Mouse (Mus musculus) heart, postnatal 36 days (tissue): ENCODE measurements at regions not wholly inside any gene's neighbourhood (a gene's known extent, or its start where the extent isn't known, plus 50 kb on each side); places are given as distances from the start of the nearest gene placed in this dataset.

Source experiments
- DNase-seq, 2 experiments: peaks; one replicate each; pipeline ENCODE4 v3.0.0; 2021 to 2022
- intact Hi-C: fragments of 180-260 bp; cut with DNase I; formaldehyde crosslinking; loops from one replicate; pipeline ENCODE4 v1.15.1; 2025

- intact Hi-C loops, result no loop called here
- peak; percentile 5 to 9 for DNase-seq
Measured at GRCm38 (mm10) chr4:50583001-50583400, 633.5 kb upstream of the Cylc2 start.

GRCm38 (mm10) chr4:50620706-50621105 lies 595.8 kb upstream of the Cylc2 start:
- DNase-seq, result no peak
- intact Hi-C loops, result no loop called here
